7 mouse cellular contexts compared by ENCODE assay signal in the genomic region with DNA sequence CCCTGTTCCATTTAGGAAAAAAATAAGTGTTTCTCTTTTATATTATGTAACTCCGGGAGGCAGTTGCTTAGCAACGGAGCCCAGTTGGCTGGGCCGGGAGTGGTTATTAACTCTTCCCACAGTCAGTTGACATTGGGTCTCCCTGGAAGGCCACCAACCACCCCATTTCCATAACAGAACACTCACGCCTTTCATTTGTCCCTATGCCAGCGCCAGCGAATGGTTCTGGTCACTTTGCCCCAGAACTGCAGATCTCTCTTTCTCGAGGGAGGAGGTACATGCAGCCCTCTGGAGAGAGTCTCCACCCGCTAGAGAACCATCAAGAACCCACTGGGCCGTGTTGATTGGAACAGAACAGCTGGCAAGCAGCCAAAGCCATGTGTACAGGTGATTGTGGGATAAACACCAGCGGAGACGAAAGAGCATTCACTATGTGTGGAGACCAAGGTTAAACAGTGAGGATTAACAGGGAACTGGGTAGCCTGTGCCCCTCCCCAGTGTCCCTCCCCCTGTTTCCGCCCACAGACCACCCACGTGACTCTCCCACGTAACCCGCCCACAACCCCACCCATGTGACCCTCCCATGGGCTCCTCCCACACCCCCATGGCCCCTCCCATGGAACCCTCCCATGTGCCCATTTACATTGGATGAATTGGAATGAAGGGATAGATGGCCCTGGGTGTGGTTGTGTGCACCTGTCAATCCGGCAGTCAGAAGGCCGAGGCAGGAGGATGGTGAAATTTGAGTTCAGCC. TPM values are rescaled to one million over a fixed set of nuclear protein-coding genes. Genes with fewer than 3 reads are reported as not detected.
DNase-seq lines count a peak whose midpoint lies in the region; ATAC-seq lines count a peak whose summit lies in the region.

No protein-coding gene starts in this region.

- H3K36me3 ChIP-seq in hindbrain, embryonic 15.5 days, result no peaks in the 10 kb centered on the region

- H3K4me1 ChIP-seq in hindbrain, embryonic 15.5 days (replicated peaks), result peaks cover 65% of the 10 kb centered on the region

- DNase-seq in WW6 (ENCODE audit: low read depth, low spot score), result peak; percentile 73
- peak; percentile 82 for DNase-seq in cerebellum, adult 9-10 months
- DNase-seq in left cerebral cortex, postnatal 25 days (ENCODE audit: low spot score in 2 of 2), result peak; percentile 81 to 90
- DNase-seq in right cerebral cortex, postnatal 10 days (ENCODE audit: low spot score in 2 of 2), result peak; percentile 91 to 93
- no peak for DNase-seq in thymus, postnatal 14 days
- no peak for DNase-seq in natural killer cell, adult 2 months (ENCODE audit: low spot score in 2 of 2)

- H3K4me3 ChIP-seq in hindbrain, embryonic 15.5 days, result no peak overlapping the region

- no peaks in the 10 kb centered on the region for H3K27me3 ChIP-seq in hindbrain, embryonic 15.5 days

- 27% methylated on average over 17 of the region's 17 CpGs for WGBS in hindbrain, embryonic 15.5 days

- no peaks in the 10 kb centered on the region for H3K9me3 ChIP-seq in hindbrain, embryonic 15.5 days

- no peak overlapping the region for H3K9ac ChIP-seq in hindbrain, embryonic 15.5 days

- ATAC-seq in hindbrain, embryonic 15.5 days (ENCODE audit: low FRiP score, low read depth), result peak; percentile 64; the same call in 1 of the 2 replicates

- H3K4me2 ChIP-seq in hindbrain, embryonic 15.5 days, result peak overlapping the region; percentile 40

- H3K27ac ChIP-seq in hindbrain, embryonic 15.5 days (replicated peaks), result peak overlapping the region; percentile 79

- intact Hi-C loops in left cerebral cortex, postnatal 25 days (cut with DNase I), result no loop called here

RNA-seq across cellular contexts. Expression of a gene that starts 24.8 kb away (rescaled TPM):
- 41.3 and 46.3 TPM in 2 replicates for polyA plus RNA-seq in hindbrain, embryonic 15.5 days (2015; fragmentation: Nextera tagmentation; extraction: Ambion mirVana)
- 100 to 1,000 TPM; 153 to 166 TPM for total RNA-seq in left cerebral cortex, postnatal 25 days (2021)

Comparison
In these comparisons a context has a peak if more than half of its experiments do, and no peak if none do; other contexts are left out.
1. DNase-seq: peak in WW6 (single experiment), cerebellum, adult 9-10 months (single experiment), left cerebral cortex, postnatal 25 days (2 of 2) and right cerebral cortex, postnatal 10 days (2 of 2); none in thymus, postnatal 14 days (single experiment) and natural killer cell, adult 2 months (0 of 2).